Mouse (Mus musculus): ENCODE results near the gene Arhgap20.

The Arhgap20 gene

DNA sequence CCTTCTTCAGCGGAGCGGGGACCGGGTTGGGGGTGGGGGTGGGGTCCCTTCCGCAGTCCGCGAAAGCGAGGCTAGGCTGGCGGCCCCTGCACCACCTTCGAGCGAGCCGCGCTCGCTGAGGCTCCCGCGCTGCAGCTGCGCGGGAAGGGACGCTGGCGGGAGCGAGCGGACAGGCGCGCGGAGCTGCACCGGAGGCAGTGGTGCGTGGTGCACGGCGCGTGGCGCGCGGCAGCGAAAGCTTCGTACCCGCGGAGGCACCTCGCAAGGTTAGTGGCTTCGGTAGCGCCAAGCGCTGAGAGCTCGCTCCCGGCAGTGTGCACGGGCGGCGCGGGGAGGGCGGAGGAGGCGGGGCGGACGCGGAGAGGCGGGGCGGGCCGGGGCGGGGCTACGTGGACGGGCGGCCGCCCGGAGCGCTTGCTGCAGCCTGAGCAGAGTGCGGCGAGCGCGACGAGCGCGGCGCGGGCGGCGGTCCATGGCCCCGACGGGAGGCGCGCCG, at the start of gene Arhgap20:
Gene Arhgap20 (plus strand): TSS at position 417 of the 496 bp plus-strand sequence.
- no peak for DNase-seq (ENCODE audit: extremely low read depth, low read depth)

DNA sequence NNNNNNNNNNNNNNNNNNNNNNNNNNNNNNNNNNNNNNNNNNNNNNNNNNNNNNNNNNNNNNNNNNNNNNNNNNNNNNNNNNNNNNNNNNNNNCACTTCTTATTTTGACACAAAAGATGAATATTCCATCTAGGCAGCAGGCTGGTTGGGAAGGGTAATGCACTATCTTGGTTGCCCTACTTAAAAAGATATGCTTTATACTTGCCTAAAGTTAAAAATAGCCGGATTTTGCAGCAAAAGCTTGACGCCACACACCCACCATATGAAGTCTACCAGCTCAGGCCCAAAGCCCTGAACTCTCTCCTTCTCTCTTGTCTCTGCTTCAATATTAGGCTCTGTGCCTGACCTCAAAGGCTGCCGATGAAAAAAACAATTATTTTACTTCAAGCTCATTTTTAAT, 46.3 kb upstream of the Arhgap20 start:
- no peak for DNase-seq (ENCODE audit: extremely low read depth, low read depth)

DNA sequence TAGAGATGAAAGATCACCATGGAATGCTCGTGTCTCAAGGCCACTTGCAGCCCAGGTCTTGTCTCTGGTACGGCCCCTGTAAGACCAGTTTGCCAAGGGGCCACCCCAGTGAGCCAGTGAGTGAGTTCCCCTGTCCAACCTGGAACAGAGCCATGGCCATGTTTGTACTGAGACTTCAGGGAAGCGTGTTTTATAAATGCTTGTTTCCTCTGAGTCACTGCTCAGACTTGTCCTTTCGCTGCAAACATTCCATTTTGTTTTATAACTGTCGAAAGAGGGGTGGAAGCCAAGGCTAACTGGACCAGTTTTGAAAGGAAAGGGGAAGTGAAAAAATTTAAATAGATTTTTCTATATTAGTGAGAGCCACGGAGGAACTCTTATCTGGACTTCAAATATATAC, 37.2 kb upstream of the Arhgap20 start:
- no peak for DNase-seq (ENCODE audit: extremely low read depth, low read depth)

DNA sequence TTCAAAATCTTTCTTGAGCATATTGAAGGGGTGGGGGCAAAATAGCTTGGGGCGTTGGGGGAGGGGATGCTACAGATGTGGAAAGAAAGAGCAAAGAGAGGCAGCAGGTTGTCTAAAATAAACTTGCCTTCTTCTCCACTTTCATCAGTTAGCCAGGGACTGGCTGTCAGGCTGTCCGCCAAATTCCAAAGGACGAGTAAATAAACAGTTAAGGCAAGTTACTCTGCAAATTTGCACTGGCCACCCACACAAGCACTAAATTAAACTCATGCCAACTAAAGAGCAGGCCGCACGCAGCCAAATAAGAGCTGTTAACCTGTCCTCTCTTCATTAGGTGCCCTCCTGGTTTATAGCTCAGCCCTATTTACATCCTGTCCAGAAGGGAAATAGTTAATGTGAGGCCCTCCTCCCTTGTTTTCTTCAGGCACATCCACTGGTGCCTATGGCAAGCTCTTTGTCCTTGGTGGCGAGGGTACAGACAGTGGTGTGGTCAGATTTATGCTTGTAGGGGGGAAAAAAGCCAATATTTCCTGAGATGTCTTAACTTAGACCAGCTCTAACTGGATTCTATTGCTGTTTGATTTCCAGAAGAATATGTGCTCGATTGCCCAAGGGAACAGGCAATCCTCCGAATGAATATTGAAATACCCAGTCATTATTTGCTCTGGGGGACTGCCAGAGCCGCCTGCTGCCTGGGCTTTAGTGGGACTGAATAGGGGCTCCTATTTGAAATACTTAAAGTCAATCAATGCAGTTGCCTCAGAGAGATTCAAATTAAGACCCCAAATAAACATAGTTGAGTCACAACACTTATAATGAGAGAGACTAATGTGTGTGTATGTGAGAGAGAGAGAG, 29.7 kb upstream of the Arhgap20 start:
- no peak for DNase-seq (ENCODE audit: extremely low read depth, low read depth)

DNA sequence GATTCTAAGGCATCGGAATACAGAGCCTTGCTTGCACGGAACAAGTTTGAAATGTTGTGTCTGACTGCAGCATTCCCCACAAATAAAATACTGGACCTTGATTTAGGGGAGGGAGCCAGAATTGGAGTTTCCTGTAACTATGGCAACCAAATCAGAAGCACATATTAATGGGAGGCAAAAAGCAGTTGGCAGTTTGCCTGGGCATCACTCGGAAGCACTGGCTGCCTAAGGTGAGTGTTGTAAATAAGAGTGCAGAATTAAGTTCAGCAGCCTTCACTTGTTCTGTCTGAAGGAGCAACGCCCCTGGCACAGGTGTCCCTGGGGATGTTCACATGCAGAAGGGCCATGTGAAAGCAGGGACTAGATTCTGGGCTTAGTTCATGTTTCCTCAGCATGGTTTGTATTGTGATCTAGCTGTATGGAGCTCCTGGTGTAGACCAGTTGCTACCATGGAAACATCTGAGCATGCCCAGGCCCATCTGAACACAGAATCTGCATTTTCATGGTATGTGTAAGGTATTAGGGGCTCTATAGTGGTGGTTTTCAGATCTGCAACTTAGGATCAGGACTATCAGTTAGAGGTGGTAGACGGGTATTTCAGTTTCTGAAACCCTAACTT, 28.3 kb upstream of the Arhgap20 start:
- DNase-seq (ENCODE audit: extremely low read depth, low read depth) = no peak

DNA sequence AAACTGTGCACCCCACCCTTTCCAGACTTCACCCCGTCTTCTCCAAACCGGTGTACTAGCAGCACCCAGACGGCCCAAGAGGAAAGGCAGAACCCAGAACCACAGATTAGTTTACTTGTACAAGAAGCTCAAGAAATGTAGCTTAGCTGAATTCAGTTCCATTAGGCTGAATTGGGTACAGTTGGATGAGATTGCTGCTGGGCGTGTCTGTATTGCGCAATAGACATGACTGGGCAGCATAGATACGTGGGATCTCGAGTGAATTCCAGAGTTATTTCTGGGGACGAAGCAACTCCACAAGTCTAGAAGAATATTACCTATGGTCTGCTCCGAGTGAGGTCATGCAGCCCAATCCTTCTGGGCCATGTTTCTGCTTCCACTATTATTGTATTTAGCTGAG, 26.8 kb upstream of the Arhgap20 start:
- DNase-seq (ENCODE audit: extremely low read depth, low read depth) = no peak

DNA sequence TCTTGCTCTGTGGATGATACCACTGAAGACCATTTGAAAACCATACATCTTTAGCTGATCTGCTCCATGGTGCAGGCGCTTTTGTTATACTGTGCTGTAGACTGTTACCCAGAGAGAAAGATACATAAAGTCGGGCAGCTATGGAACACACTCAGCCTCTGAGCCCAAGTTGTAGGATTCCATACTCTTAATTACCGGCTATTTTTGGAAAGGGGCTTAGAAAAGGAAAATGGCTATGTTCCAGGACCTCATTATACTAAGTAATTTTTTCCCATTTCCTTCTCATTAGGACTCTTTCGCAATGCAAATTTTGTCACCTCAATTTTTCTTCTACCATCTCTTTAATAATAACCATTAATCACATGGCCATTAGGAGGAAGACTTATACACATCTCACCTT, 25.3 kb upstream of the Arhgap20 start:
- no peak for DNase-seq (ENCODE audit: extremely low read depth, low read depth)

DNA sequence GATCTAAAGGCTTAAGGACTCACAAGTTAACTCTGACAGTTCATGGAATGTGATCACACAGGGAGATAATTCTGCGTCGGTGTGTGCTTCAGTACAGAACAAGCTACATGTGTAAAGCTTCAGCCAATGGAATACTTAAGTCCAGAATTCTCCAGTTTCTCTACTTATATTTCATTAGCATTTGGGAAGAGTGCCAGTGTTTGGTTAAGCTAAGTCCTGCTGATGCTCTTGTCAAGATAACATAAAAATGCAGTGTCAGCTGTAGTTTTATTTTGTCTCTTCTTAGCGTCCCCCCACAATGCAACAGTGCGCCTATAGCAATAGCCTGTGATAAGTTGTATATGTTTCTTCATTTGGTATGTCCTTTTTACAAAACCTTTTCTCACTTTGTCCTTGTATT, 15.0 kb upstream of the Arhgap20 start:
- DNase-seq (ENCODE audit: extremely low read depth, low read depth) = no peak

DNA sequence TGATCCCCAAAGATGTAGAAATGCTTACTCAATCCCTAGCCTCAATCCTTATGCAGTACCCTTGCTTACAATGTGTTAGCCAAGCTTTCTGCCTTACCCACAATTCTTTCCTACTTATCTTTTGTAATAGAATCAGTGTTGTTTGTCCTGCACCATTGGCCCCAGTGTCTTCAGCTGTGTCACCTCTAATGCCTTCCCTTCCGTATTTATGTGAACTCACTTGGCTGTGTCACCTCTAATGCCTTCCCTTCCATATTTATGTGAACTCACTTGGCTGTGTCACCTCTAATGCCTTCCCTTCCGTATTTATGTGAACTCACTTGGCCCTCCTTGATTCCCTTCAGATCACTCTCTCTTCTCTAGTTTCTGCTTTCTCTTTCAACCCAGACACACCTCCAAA, 4.1 kb upstream of the Arhgap20 start:
- no peak for DNase-seq (ENCODE audit: extremely low read depth, low read depth)

DNA sequence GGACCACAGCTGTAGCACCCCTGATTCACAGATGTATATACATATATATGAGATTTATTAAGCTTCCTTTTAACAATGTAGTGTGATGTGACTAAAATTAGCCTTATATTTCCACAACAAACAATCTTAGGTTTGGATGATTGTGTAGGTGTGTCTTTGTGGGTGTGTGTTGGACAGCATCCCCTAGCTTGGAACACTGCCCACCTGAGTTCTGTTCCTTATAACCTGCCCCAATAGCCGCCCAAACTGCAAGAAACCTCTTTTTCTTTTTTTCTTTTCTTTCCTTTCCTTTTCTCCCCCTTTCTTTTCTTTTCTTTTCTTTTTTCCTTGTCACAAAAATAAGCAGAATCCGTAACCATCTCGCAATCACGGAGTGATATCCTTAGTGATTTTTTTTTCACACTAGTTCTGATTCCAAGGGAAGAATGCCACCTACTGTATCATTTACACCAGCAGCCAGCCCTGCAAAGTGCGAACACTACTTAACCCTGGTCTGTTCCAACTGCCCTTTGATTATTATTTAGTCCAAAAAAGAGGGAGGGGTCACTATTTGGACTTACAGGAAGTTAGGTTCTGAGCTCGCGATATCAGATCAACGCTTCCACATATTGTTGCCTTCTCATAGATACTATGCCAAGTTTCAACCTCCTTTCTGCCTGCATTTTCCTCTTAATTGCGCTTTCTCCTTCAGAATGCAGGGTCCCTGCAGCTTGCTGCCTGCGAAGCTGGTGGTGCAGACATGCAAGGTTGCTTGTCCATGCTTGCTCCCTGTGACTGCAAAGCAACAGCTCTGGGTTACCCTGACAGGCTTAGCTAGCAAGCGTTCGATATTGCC, 879 bp upstream of the Arhgap20 start:
- DNase-seq (ENCODE audit: extremely low read depth, low read depth) = no peak

DNA sequence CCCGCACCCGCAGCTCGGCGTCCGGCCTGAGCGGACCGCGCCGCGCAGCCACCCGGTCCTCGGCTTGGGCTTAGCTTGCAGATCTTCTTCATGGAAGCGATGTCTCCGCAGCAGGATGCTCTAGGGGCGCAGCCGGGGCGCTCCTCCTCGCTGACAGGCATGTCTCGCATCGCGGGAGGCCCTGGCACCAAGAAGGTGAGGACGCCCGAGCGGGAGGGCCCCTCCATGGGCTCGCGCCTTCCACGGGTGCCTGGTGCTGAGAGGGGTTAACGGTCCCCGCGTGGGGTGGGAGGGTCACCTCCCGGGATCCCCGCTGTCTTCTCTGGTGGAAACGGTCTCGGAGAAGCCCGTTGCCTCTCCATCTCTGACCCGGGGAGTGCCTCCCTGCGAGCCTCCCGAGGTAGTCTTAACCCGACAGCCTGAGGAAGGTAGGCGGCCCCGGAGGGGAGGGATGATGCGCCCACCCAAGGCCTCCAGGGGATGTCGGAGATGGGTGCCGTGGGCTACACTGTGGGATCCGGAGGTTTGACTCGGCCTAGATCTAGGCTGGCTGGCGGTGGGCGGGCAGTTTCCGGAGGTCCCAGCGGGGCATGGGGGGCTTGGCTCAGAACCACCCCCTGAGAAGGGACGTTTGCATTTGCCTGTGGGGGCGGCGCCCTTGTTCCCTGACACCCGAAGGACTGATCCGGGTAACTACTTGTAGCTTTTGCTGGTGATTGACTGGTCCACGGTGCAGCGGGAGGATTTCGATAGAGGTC, 459 bp downstream of the Arhgap20 start:
- DNase-seq (ENCODE audit: extremely low read depth, low read depth) = no peak

DNA sequence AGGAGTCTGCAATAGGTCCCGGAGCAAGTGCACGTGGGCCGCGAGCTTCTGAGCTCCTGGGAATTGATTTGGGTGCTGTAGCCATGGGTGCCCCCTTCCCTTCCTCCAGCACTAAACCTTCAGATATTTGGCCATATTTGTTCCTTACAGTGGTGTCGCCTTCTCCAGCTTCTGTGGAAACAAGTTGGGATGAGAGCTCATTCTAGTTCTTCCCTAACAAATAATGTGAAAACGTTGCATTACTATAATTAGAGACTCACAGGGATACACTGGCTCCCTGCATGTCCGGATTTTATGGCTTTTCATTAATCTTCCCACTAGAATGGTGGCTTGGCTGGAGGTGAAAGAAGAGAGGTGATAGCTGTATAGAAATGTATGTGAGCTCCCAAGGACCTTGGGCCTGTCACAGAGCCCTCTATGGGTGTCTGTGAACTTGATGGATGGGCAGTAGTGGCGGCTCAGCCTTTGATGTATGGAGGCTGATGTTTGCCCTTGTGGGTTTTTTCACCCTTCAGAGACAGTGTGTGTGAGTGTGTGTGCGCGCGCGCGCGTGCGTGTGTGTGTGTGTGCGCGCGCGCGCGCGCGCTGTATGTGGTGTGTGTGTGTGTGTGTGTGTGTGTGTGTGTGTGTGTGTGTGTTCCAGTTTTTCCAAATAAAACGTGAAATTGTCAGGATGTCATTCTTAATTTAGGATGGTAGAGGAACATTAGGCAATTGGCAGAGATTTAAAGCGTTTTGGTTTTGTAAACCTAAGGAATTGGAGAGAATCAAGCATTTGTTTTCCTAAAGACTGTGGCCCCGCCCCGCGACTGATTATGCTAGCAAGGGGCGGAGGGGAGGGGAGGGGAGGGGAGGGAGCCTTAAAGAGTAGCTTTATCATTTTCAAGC, 1.3 kb downstream of the Arhgap20 start:
- DNase-seq (ENCODE audit: extremely low read depth, low read depth) = no peak

DNA sequence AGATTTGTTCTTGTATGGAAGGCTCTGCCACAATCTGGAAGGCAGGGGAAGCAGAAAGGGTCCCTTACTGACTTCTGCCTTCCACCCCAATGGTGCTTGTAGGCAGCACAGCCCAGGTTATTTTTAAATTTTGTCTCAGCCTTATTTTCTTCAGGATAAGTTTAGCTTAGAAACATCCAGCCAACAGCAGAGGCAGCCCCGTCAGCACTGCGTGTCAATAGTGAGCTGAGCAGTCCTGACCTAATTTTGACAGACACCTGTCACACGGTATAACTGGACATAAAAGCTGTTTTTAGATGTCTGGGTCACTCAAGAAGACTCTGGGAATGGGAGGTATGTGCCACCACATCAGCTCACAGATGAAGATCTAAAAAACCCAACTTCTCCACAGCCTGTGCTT, 9.1 kb downstream of the Arhgap20 start:
- no peak for DNase-seq (ENCODE audit: extremely low read depth, low read depth)

DNA sequence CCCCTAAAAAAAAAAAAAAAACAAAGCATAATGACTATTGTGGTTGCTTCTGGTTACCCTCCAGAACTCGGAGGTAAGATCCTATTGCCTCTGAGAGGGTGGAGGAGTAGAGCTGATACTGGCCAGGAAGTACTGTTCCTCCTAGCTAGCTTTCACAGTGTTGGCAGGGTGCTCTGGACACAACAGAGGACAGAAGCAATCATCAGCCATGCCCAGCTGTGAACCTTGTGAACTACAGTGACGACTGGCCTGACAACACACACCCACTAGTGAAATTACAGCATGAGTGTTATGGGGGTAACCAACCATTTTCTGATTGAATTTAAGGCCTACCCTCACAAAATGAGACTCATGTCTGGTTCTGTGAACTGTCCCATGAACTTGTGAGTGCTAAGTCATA, 11.3 kb downstream of the Arhgap20 start:
- no peak for DNase-seq (ENCODE audit: extremely low read depth, low read depth)

DNA sequence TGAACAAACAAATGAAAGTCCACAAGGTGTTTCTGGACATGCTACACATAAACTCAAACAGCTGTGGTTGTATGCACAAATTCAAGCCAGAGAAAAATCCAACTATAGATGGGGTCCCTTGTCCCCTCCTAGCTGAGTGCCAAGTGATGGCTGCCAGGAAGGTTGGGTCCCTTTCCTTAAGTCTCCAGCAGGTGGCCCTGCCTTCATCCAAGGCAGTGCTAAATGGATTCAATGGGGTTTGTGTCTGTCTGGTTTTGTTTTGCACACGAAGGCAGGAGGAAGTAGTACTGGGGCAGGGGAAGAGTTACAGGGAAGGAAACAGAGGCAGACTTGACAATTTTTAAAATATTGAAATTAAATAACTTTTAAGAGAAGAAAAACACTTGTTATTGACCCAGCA, 12.0 kb downstream of the Arhgap20 start:
- DNase-seq (ENCODE audit: extremely low read depth, low read depth) = no peak

DNA sequence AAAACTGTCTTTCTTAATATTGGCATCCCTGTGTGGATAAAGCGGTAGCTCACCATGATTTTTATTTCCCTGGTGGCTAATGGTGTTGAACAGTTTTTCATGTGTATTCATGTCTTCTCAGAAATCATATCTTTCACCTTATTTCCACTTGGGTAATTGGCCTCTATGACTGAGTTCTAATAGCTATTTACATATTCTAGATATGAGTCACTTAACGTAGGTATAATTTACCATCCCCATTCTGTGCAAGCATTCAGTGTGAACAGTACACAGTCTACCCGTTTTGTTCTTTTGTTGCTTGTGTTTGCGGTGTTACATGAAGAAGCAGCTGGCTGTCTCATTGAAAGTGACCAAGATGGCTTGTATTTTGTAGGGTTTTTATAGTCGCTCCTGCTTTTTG, 14.1 kb downstream of the Arhgap20 start:
- no peak for DNase-seq (ENCODE audit: extremely low read depth, low read depth)

DNA sequence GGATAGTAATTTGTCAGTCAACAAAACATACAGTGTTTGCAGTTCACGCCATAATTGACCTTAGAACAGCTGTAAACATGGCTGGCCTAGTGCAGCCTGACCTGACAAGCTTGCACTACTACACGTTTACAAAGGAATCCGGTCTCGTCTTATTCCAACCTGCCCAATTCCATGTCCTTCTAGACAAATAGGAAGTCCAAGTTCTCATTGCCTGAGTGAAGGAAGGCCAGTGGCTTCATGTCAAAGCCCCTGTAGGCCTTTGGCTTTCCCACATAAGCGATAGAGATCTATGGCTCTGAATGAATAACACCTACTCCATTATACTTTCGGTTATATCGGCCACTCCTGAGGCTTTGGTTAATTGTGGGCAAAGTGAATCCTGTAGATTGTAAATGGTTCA, 16.0 kb downstream of the Arhgap20 start:
- no peak for DNase-seq (ENCODE audit: extremely low read depth, low read depth)

DNA sequence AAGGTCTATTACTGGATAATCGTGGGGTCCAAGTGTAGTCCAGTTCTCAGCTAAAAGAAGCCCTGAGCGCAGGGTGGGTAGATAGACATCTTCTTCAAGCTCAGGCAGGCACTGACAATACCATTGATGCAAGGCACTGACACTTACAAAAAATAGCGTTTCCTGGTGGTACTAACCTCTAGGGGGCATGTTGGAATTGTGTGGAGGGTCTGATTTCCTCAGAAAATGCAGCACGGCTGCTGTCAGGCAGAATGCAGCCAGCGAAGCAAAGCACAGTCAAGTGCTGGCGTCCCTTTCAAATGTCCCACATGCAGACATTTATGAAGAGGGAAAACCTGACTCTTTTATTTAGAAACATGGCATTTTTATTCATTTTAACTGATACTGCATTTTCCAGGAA, 22.2 kb downstream of the Arhgap20 start:
- DNase-seq (ENCODE audit: extremely low read depth, low read depth) = no peak

DNA sequence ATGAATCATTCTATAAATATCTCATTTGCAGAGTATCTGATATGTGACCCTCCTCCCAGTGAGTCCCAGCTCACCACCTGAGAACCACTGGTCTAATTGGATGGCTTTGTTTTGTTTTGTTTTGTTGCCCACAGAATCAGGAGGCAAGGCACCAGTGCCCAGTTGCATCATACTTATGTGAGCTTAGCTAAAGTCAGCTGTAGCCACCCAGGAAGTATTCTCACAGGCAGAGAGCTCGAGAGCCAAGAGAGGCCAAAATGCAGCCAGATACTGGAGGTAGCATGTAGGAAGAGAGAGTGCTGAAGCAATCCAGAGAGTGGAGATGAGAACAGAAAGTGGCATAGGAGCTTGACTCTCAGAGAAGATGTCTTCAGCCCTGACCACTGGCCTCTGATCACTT, 23.3 kb downstream of the Arhgap20 start:
- no peak for DNase-seq (ENCODE audit: extremely low read depth, low read depth)

DNA sequence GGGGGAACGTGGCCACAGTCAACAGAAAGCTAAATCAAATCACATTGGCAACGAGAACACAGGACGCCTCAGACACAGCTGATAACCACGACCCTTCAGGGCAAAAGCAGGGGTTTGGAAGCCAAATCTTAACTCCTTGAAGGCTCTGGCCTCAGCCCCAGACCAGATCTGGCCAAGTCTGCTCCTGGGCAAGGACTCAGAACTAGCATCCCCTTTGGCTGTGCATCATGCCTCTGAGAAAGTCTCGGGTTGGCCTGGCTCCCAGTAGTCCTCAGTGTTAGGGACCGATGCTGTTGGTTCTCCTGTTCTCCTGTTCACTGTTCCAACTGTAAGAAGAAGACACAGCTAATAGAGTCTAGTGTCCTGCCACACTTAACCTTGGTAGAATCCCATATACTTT, 30.1 kb downstream of the Arhgap20 start:
- no peak for DNase-seq (ENCODE audit: extremely low read depth, low read depth)

All from MEL-GATA-1-ER (cell line).